ENCODE assay signal across 26 mouse cellular contexts in the genomic region with DNA sequence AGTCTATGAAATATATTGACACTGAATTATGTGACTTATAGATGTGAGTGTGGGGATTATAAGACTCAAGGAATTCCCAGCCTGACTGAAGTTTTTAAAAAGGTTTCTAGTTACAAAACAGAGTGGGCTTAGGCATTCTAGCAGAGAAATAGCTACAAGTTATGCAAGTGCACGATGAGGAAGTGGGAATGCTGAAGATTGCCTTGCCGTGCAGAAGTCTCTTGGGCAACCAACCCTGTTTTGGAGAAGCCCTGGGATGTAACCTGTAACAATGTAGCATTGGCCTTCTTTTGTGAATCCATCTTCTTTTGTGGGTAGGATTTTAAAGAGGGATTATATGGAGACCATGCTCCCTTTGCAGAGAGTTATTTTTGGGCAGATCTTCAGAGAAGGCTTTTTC.
DNase-seq lines count a peak whose midpoint lies in the region; ATAC-seq and TF ChIP-seq lines count a peak whose summit lies in the region.
"Had no signal": no experiment of that assay in that cellular context is flagged by ENCODE, and none has a peak within 500 bp of the region (broad histone marks: within the 10 kb centered on the region; RNA-seq: fewer than 3 reads in every experiment).

No protein-coding gene starts in this region.

- no peaks in the 10 kb centered on the region for H3K79me2 ChIP-seq in CH12.LX (replicated peaks; ENCODE audit: control insufficient read depth, extremely low read depth, insufficient read depth, poor library complexity, severe bottlenecking)

- no peak overlapping the region for H3K27ac ChIP-seq in CH12.LX (ENCODE audit: insufficient read depth, low read depth)
- 0 out of 2 replicates have a peak overlapping the region, but pooled peaks have one; percentile 30 for H3K27ac ChIP-seq in bone marrow macrophage, adult 2 months (ENCODE audit: insufficient read depth, low read depth, low read length)
- no peak overlapping the region for H3K27ac ChIP-seq in midbrain, embryonic 10.5 days (replicated peaks)
- H3K27ac ChIP-seq: embryonic facial prominence, embryonic 12.5 days; embryonic facial prominence, embryonic 15.5 days; heart, embryonic 15.5 days; hindbrain, embryonic 10.5 days; hindbrain, embryonic 13.5 days had no signal

- no peaks in the 10 kb centered on the region for H3K9me3 ChIP-seq in CH12.LX (replicated peaks; ENCODE audit: low read length)
- H3K9me3 ChIP-seq in midbrain, embryonic 10.5 days (replicated peaks): no peaks in the 10 kb centered on the region
- H3K9me3 ChIP-seq: embryonic facial prominence, embryonic 12.5 days; embryonic facial prominence, embryonic 15.5 days; heart, embryonic 12.5 days; heart, embryonic 15.5 days; hindbrain, embryonic 10.5 days; hindbrain, embryonic 13.5 days had no signal

- 56% methylated on average over 2 of the region's 2 CpGs for WGBS in midbrain, embryonic 10.5 days

- H3K4me3 ChIP-seq in CH12.LX (replicated peaks in 1 of 3; ENCODE audit: low read depth in 2 of 3, low read length in 2 of 3, poor library complexity in 1 of 3): no peak overlapping the region
- H3K4me3 ChIP-seq in bone marrow macrophage, adult 2 months (ENCODE audit: insufficient read depth, low read length): no peak overlapping the region
- H3K4me3 ChIP-seq in midbrain, embryonic 10.5 days: no peak overlapping the region
- H3K4me3 ChIP-seq: embryonic facial prominence, embryonic 12.5 days; embryonic facial prominence, embryonic 15.5 days; heart, embryonic 12.5 days; heart, embryonic 15.5 days; hindbrain, embryonic 10.5 days; hindbrain, embryonic 13.5 days had no signal

- H3K4me1 ChIP-seq in CH12.LX (ENCODE audit: control insufficient read depth in 1 of 2, insufficient read depth in 2 of 2): peaks cover 7 to 25% of the 10 kb centered on the region in 2 experiments
- peaks cover 15% of the 10 kb centered on the region for H3K4me1 ChIP-seq in bone marrow macrophage, adult 2 months (ENCODE audit: control insufficient read depth, insufficient read depth, low read length)
- no peaks in the 10 kb centered on the region for H3K4me1 ChIP-seq in midbrain, embryonic 10.5 days
- H3K4me1 ChIP-seq: embryonic facial prominence, embryonic 12.5 days; embryonic facial prominence, embryonic 15.5 days; heart, embryonic 12.5 days; heart, embryonic 15.5 days; hindbrain, embryonic 10.5 days; hindbrain, embryonic 13.5 days had no signal

- no peak overlapping the region for H3K9ac ChIP-seq in CH12.LX (ENCODE audit: insufficient read depth, low read depth)
- H3K9ac ChIP-seq: embryonic facial prominence, embryonic 12.5 days; embryonic facial prominence, embryonic 15.5 days; forebrain, postnatal 0 days; heart, embryonic 12.5 days; heart, embryonic 15.5 days; hindbrain, embryonic 13.5 days had no signal

- dilution Hi-C loops in CH12.LX (cut with MboI; ENCODE audit: extremely low pct_ligation_motif_present, extremely low pct_unique_long_range_greater_than_20kb, low sequenced_read_pairs): no loop called here

- peak; percentile 16 for DNase-seq in lung, postnatal 25 days (ENCODE audit: low spot score)
- no peak for DNase-seq in lung, postnatal 14 days
- DNase-seq in CH12.LX (ENCODE audit: extremely low read depth) (no peak), adipocyte (ENCODE audit: low spot score) (no peak)
- no peak for DNase-seq in midbrain, embryonic 10.5 days (ENCODE audit: low spot score)
- DNase-seq in adrenal gland, adult 2 months: no peak
- DNase-seq: adrenal gland, postnatal 14 days; cerebellum, adult 18-20 months; cerebellum, adult 9-10 months; cerebellum, postnatal 14 days; forebrain, postnatal 0 days; gastrocnemius, postnatal 25 days; heart, postnatal 10 days; heart, postnatal 36 days had no signal

- no peak for TF ChIP-seq POLR2A in CH12.LX (IDR thresholded peaks at IDR 0.05; ENCODE audit: low read depth, low read length)
- no peak for TF ChIP-seq POLR2A in bone marrow macrophage, adult 2 months (IDR thresholded peaks at IDR 0.05; ENCODE audit: borderline replicate concordance, low read depth, low read length)

- peak; percentile 55 for TF ChIP-seq EP300 in CH12.LX (IDR thresholded peaks at IDR 0.05; ENCODE audit: low read length)

- no peak overlapping the region for H3K4me2 ChIP-seq in CH12.LX (ENCODE audit: insufficient read depth, low read depth, poor library complexity, severe bottlenecking)
- H3K4me2 ChIP-seq: embryonic facial prominence, embryonic 12.5 days; embryonic facial prominence, embryonic 15.5 days; heart, embryonic 12.5 days; heart, embryonic 15.5 days; hindbrain, embryonic 13.5 days had no signal

- ATAC-seq in megakaryocyte, adult 5-6 weeks (ENCODE audit: poor library complexity, severe bottlenecking): peak; percentile 77
- ATAC-seq: activated CD4-positive, CD25-positive, alpha-beta regulatory T cell, adult 4 months; CD4-positive, CD25-positive, alpha-beta regulatory T cell, adult 4 months; forebrain, embryonic 14.5 days; forebrain, postnatal 0 days; hindbrain, embryonic 16.5 days had no signal

- TF ChIP-seq RAD21 in CH12.LX (IDR thresholded peaks at IDR 0.05; ENCODE audit: low read depth, low read length): no peak

- H3K36me3 ChIP-seq in CH12.LX (replicated peaks in 1 of 2; ENCODE audit: control insufficient read depth in 1 of 2, insufficient read depth in 1 of 2, low read length in 1 of 2): no peaks in the 10 kb centered on the region
- H3K36me3 ChIP-seq in midbrain, embryonic 10.5 days: no peaks in the 10 kb centered on the region
- H3K36me3 ChIP-seq: embryonic facial prominence, embryonic 12.5 days; embryonic facial prominence, embryonic 15.5 days; heart, embryonic 12.5 days; heart, embryonic 15.5 days; hindbrain, embryonic 10.5 days; hindbrain, embryonic 13.5 days had no signal

- in situ Hi-C loops in CH12.LX (cut with MboI; ENCODE audit: low pct_ligation_motif_present, low pct_unique_long_range_greater_than_20kb, low sequenced_read_pairs): loop anchor here (10.0 kb wide), 1 partner anchor 434 kb away; no protein-coding TSS in a partner anchor

- no peak for TF ChIP-seq CTCF in CH12.LX (conservative IDR thresholded peaks at IDR 0.05 in 1 of 2, IDR thresholded peaks at IDR 0.05 in 1 of 2; ENCODE audit: low read depth in 2 of 2, low read length in 2 of 2)
- TF ChIP-seq CTCF in bone marrow macrophage, adult 2 months (IDR thresholded peaks at IDR 0.05; ENCODE audit: low read depth, low read length): no peak

- no peaks in the 10 kb centered on the region for H3K27me3 ChIP-seq in CH12.LX (replicated peaks)
- no peaks in the 10 kb centered on the region for H3K27me3 ChIP-seq in midbrain, embryonic 10.5 days (ENCODE audit: low read depth, poor library complexity, severe bottlenecking)
- H3K27me3 ChIP-seq: embryonic facial prominence, embryonic 12.5 days; embryonic facial prominence, embryonic 15.5 days; heart, embryonic 12.5 days; heart, embryonic 15.5 days; hindbrain, embryonic 13.5 days had no signal

TF ChIP-seq in CH12.LX, 34 proteins besides CTCF, POLR2A, EP300 and RAD21:
- TF ChIP-seq NRF1 (IDR thresholded peaks at IDR 0.05; ENCODE audit: low read depth, low read length): no peak
- peak; percentile 51; the same call in 1 of the 2 replicates for TF ChIP-seq IRF4 (IDR thresholded peaks at IDR 0.05; ENCODE audit: low read depth, low read length)
TF ChIP-seq in CH12.LX: peak in this region for 1.
